Mouse (Mus musculus): Measurements from ENCODE around the gene Gm1043. TPM values are rescaled to one million over a fixed set of nuclear protein-coding genes. Genes with fewer than 3 reads are reported as not detected.

Gene Gm1043
- polyA plus RNA-seq, 1 experiment from 2014 or later = 0.03 TPM

GRCm38 (mm10) chr5:37154472-37154871 lies 69.3 kb downstream of the Gm1043 start:
- ATAC-seq (ENCODE audit: low read depth) (no peak), DNase-seq (ENCODE audit: low spot score) (no peak)
- H3K4me1 ChIP-seq (ENCODE audit: control insufficient read depth, insufficient read depth, low read length) = no peaks in the 10 kb centered on the region
- peaks cover 4% of the 10 kb centered on the region for H3K27me3 ChIP-seq (replicated peaks; ENCODE audit: control insufficient read depth, insufficient read depth, low read length)
- no peaks in the 10 kb centered on the region for H3K36me3 ChIP-seq (ENCODE audit: control insufficient read depth, insufficient read depth, low read length)
- H3K4me2 ChIP-seq (ENCODE audit: low read depth, low read length) = no peak overlapping the region
- no peak overlapping the region for H3K27ac ChIP-seq (replicated peaks; ENCODE audit: low read depth, low read length)
- H3K9me3 ChIP-seq (ENCODE audit: control insufficient read depth, low read length) = no peaks in the 10 kb centered on the region
- no peak overlapping the region for H3K9ac ChIP-seq (ENCODE audit: low read depth, low read length)
- no peak overlapping the region for H3K4me3 ChIP-seq (ENCODE audit: low read depth, low read length)
- WGBS = 68% methylated on average over 7 of the region's 7 CpGs

GRCm38 (mm10) chr5:37158408-37158807 lies 73.2 kb downstream of the Gm1043 start:
- no peak overlapping the region for H3K4me2 ChIP-seq (ENCODE audit: low read depth, low read length)
- H3K9ac ChIP-seq (ENCODE audit: low read depth, low read length) = no peak overlapping the region
- WGBS = 70% methylated on average over 7 of the region's 7 CpGs
- H3K27me3 ChIP-seq (replicated peaks; ENCODE audit: control insufficient read depth, insufficient read depth, low read length) = peaks cover 42% of the 10 kb centered on the region
- DNase-seq (ENCODE audit: low spot score) = no peak
- H3K4me3 ChIP-seq (ENCODE audit: low read depth, low read length) = no peak overlapping the region
- no peaks in the 10 kb centered on the region for H3K9me3 ChIP-seq (ENCODE audit: control insufficient read depth, low read length)
- no peak for ATAC-seq (ENCODE audit: low read depth)
- no peak overlapping the region for H3K27ac ChIP-seq (replicated peaks; ENCODE audit: low read depth, low read length)
- H3K4me1 ChIP-seq (ENCODE audit: control insufficient read depth, insufficient read depth, low read length) = no peaks in the 10 kb centered on the region
- no peaks in the 10 kb centered on the region for H3K36me3 ChIP-seq (ENCODE audit: control insufficient read depth, insufficient read depth, low read length)

GRCm38 (mm10) chr5:37162871-37163781 lies 78.0 kb downstream of the Gm1043 start:
- peak; percentile 57 for DNase-seq (ENCODE audit: low spot score)
- Histone ChIP-seq H3K4me2 (ENCODE audit: low read depth, low read length) (peak overlapping the region; percentile 53), H3K27me3 (replicated peaks; ENCODE audit: control insufficient read depth, insufficient read depth, low read length) (peaks cover 67% of the 10 kb centered on the region), H3K9me3 (ENCODE audit: control insufficient read depth, low read length) (no peaks in the 10 kb centered on the region), H3K4me3 (ENCODE audit: low read depth, low read length) (peak overlapping the region; percentile 36), H3K27ac (replicated peaks; ENCODE audit: low read depth, low read length) (no peak overlapping the region), H3K4me1 (ENCODE audit: control insufficient read depth, insufficient read depth, low read length) (no peaks in the 10 kb centered on the region), H3K9ac (ENCODE audit: low read depth, low read length) (peak overlapping the region; percentile 30; the same call in 1 of the 2 replicates), H3K36me3 (ENCODE audit: control insufficient read depth, insufficient read depth, low read length) (no peaks in the 10 kb centered on the region)
- peak; percentile 84 for ATAC-seq (ENCODE audit: low read depth)
- 14% methylated on average over 33 of the region's 75 CpGs for WGBS

GRCm38 (mm10) chr5:37176466-37176865 lies 91.3 kb downstream of the Gm1043 start:
- no peak overlapping the region for H3K27ac ChIP-seq (replicated peaks; ENCODE audit: low read depth, low read length)
- ATAC-seq (ENCODE audit: low read depth) (no peak), DNase-seq (ENCODE audit: low spot score) (no peak)
- no peaks in the 10 kb centered on the region for H3K27me3 ChIP-seq (replicated peaks; ENCODE audit: control insufficient read depth, insufficient read depth, low read length)
- H3K9me3 ChIP-seq (ENCODE audit: control insufficient read depth, low read length) = no peaks in the 10 kb centered on the region
- H3K36me3 ChIP-seq (ENCODE audit: control insufficient read depth, insufficient read depth, low read length) = no peaks in the 10 kb centered on the region
- 46% methylated on average over 4 of the region's 4 CpGs for WGBS
- no peak overlapping the region for H3K4me2 ChIP-seq (ENCODE audit: low read depth, low read length)
- no peaks in the 10 kb centered on the region for H3K4me1 ChIP-seq (ENCODE audit: control insufficient read depth, insufficient read depth, low read length)
- no peak overlapping the region for H3K9ac ChIP-seq (ENCODE audit: low read depth, low read length)
- no peak overlapping the region for H3K4me3 ChIP-seq (ENCODE audit: low read depth, low read length)

- Histone ChIP-seq H3K4me3 (ENCODE audit: low read depth, low read length) (no peak overlapping the region), H3K4me1 (ENCODE audit: control insufficient read depth, insufficient read depth, low read length) (no peaks in the 10 kb centered on the region), H3K36me3 (ENCODE audit: control insufficient read depth, insufficient read depth, low read length) (no peaks in the 10 kb centered on the region), H3K9me3 (ENCODE audit: control insufficient read depth, low read length) (no peaks in the 10 kb centered on the region), H3K27ac (replicated peaks; ENCODE audit: low read depth, low read length) (no peak overlapping the region), H3K9ac (ENCODE audit: low read depth, low read length) (no peak overlapping the region), H3K27me3 (replicated peaks; ENCODE audit: control insufficient read depth, insufficient read depth, low read length) (no peaks in the 10 kb centered on the region), H3K4me2 (ENCODE audit: low read depth, low read length) (no peak overlapping the region)
- 68% methylated on average over 7 of the region's 7 CpGs for WGBS
- DNase-seq (ENCODE audit: low spot score) = no peak
- ATAC-seq (ENCODE audit: low read depth) = no peak
These were observed 91.9 kb downstream of the Gm1043 start for GRCm38 (mm10) chr5:37177061-37177460.

GRCm38 (mm10) chr5:37178811-37179210 lies 93.6 kb downstream of the Gm1043 start:
- Histone ChIP-seq H3K4me2 (ENCODE audit: low read depth, low read length) (no peak overlapping the region), H3K4me1 (ENCODE audit: control insufficient read depth, insufficient read depth, low read length) (no peaks in the 10 kb centered on the region), H3K9ac (ENCODE audit: low read depth, low read length) (no peak overlapping the region), H3K27me3 (replicated peaks; ENCODE audit: control insufficient read depth, insufficient read depth, low read length) (no peaks in the 10 kb centered on the region), H3K27ac (replicated peaks; ENCODE audit: low read depth, low read length) (no peak overlapping the region), H3K9me3 (ENCODE audit: control insufficient read depth, low read length) (no peaks in the 10 kb centered on the region), H3K36me3 (ENCODE audit: control insufficient read depth, insufficient read depth, low read length) (no peaks in the 10 kb centered on the region), H3K4me3 (ENCODE audit: low read depth, low read length) (no peak overlapping the region)
- WGBS = 52% methylated on average over 4 of the region's 4 CpGs
- no peak for DNase-seq (ENCODE audit: low spot score)
- no peak for ATAC-seq (ENCODE audit: low read depth)

- ATAC-seq (ENCODE audit: low read depth) (no peak), DNase-seq (ENCODE audit: low spot score) (no peak)
- WGBS = 90% methylated on average over 9 of the region's 9 CpGs
- H3K4me3 ChIP-seq (ENCODE audit: low read depth, low read length) = no peak overlapping the region
- H3K36me3 ChIP-seq (ENCODE audit: control insufficient read depth, insufficient read depth, low read length) = no peaks in the 10 kb centered on the region
- H3K9me3 ChIP-seq (ENCODE audit: control insufficient read depth, low read length) = no peaks in the 10 kb centered on the region
- no peaks in the 10 kb centered on the region for H3K27me3 ChIP-seq (replicated peaks; ENCODE audit: control insufficient read depth, insufficient read depth, low read length)
- H3K27ac ChIP-seq (replicated peaks; ENCODE audit: low read depth, low read length) = no peak overlapping the region
- no peak overlapping the region for H3K4me2 ChIP-seq (ENCODE audit: low read depth, low read length)
- no peaks in the 10 kb centered on the region for H3K4me1 ChIP-seq (ENCODE audit: control insufficient read depth, insufficient read depth, low read length)
- H3K9ac ChIP-seq (ENCODE audit: low read depth, low read length) = no peak overlapping the region
These were observed 94.7 kb downstream of the Gm1043 start for GRCm38 (mm10) chr5:37179872-37180271.

- H3K9me3 ChIP-seq (ENCODE audit: control insufficient read depth, low read length) = no peaks in the 10 kb centered on the region
- H3K27me3 ChIP-seq (replicated peaks; ENCODE audit: control insufficient read depth, insufficient read depth, low read length) = no peaks in the 10 kb centered on the region
- no peak for ATAC-seq (ENCODE audit: low read depth)
- no peak overlapping the region for H3K9ac ChIP-seq (ENCODE audit: low read depth, low read length)
- no peak overlapping the region for H3K27ac ChIP-seq (replicated peaks; ENCODE audit: low read depth, low read length)
- H3K4me3 ChIP-seq (ENCODE audit: low read depth, low read length) = no peak overlapping the region
- H3K36me3 ChIP-seq (ENCODE audit: control insufficient read depth, insufficient read depth, low read length) = no peaks in the 10 kb centered on the region
- 59% methylated on average over 1 of the region's 1 CpGs for WGBS
- H3K4me1 ChIP-seq (ENCODE audit: control insufficient read depth, insufficient read depth, low read length) = no peaks in the 10 kb centered on the region
- DNase-seq (ENCODE audit: low spot score) = no peak
- no peak overlapping the region for H3K4me2 ChIP-seq (ENCODE audit: low read depth, low read length)
These were observed 95.5 kb downstream of the Gm1043 start for GRCm38 (mm10) chr5:37180624-37181023.

- H3K27ac ChIP-seq (replicated peaks; ENCODE audit: low read depth, low read length) = no peak overlapping the region
- no peaks in the 10 kb centered on the region for H3K9me3 ChIP-seq (ENCODE audit: control insufficient read depth, low read length)
- H3K27me3 ChIP-seq (replicated peaks; ENCODE audit: control insufficient read depth, insufficient read depth, low read length) = no peaks in the 10 kb centered on the region
- H3K9ac ChIP-seq (ENCODE audit: low read depth, low read length) = no peak overlapping the region
- H3K36me3 ChIP-seq (ENCODE audit: control insufficient read depth, insufficient read depth, low read length) = no peaks in the 10 kb centered on the region
- no peaks in the 10 kb centered on the region for H3K4me1 ChIP-seq (ENCODE audit: control insufficient read depth, insufficient read depth, low read length)
- no peak overlapping the region for H3K4me3 ChIP-seq (ENCODE audit: low read depth, low read length)
- no peak overlapping the region for H3K4me2 ChIP-seq (ENCODE audit: low read depth, low read length)
- 63% methylated on average over 7 of the region's 7 CpGs for WGBS
- DNase-seq (ENCODE audit: low spot score) (no peak), ATAC-seq (ENCODE audit: low read depth) (no peak)
These were observed 99.4 kb downstream of the Gm1043 start for GRCm38 (mm10) chr5:37184605-37185004.
